Mouse (Mus musculus) ovary, adult 10 weeks (tissue): ENCODE data around the gene Bcan. TPM values are rescaled to one million over a fixed set of nuclear protein-coding genes. Genes with fewer than 3 reads are reported as not detected.

Source experiments
- polyA plus RNA-seq: library from polyadenylated mRNA; stranded (reverse); fragments of 350-450 nt; fragmentation: Illumina TruSeq; extraction: RNeasy Lipid Tissue Mini Kit (QIAGEN cat#74804); gene quantifications from one replicate; pipeline ENCODE4 v1.2.3, GENCODE M21; 2014

The Bcan gene
- polyA plus RNA-seq, result 0.74 TPM

DNA sequence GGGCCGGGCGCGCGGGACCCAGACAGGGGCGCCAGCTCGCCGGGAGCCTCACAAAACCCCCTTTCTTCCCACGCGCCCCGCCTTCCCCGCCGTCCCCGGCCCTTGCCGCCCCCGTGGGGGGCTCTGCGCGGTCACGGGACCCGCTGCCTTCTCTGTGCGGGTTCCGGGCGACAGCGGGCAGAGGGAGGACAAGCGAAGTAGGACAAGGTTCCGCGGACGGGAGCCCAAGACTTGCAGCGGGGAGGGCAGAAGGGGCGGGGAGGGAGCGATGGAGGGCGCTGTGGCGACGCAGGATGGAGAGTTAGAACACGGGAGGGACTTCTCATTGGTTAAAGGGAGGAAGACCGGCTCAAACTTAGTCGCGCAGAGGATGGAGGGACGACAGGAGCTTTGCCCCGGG, at the start of gene Bcan:
Bcan (minus strand) TSS at position 50 of the 400 bp plus-strand sequence.

DNA sequence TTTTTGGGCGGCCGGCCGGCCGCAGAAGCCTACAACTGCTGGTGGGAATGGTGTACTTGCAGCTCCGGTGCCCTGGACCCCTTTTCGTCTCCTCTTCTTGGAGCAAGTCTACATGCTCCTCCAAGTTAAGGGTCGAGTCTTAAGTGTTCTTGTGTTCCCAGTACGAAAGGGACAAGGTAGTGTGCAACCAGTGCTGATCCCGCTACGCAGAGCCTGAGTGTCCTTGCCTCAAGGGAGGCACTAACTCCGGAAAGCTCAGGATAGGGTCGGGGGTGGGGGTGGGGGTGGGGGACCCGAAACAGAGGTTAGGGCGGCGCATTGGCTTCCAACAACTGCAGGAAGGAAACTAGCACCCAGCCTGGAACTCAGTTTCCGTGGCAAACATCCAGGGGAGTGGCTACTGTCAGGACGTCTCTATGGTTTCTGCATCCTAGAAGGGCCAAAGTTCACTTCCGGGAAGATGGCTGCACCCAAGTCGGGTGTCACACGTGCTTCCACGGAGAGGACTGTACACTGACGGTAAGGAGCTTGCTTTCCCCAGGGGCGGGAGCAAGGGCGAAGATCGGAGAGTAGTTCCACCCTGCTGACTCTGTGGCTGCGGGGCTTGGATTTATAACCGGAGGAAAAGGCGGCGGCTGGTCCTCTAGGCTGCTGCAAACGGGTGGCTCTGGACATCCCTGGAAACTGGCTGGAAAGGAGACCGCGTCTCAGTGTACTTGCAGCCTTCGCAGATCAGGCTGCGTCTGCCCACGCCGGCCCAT, 42.8 kb upstream of the Bcan start, which contains the start of gene Gpatch4:
Gpatch4 (plus strand) TSS at position 448 of the 761 bp plus-strand sequence.

DNA sequence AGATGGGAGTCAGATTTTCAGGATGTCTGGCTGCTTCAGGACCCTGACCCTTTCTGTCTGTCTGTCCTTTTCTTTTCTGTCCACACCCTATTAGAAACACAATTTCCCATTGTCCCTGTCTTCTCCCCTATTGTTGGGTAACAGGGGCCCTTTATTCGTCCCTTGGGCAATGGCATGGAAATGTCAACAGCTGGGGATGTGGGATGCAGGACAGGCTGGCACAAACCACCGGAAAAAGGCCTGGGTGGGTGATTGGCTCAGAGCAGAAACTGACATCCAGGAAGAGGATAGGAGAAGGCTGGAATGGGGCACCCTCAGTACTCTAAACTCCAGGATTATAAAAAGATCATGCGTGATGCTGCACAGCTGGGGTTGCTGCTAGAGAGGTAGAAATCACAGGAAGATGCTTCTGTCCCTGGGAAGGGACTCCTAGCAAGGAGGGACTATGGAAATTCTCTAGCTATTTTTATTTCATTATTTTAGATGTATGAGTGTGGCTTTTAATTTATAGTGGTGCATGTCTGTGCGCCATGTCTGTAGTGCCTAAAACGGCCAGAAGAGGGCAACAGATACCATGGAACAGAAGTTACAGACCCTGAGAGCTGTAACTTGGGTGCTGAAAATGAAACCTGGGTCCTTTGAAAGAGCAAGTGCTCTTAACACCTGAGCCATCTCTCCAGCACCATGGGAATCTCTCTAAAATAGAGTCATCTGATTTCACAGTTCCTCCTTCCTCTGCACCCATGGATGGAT, 27.6 kb upstream of the Bcan start, which contains the start of gene Hapln2:
Hapln2 (minus strand) TSS at position 150 of the 753 bp plus-strand sequence.

DNA sequence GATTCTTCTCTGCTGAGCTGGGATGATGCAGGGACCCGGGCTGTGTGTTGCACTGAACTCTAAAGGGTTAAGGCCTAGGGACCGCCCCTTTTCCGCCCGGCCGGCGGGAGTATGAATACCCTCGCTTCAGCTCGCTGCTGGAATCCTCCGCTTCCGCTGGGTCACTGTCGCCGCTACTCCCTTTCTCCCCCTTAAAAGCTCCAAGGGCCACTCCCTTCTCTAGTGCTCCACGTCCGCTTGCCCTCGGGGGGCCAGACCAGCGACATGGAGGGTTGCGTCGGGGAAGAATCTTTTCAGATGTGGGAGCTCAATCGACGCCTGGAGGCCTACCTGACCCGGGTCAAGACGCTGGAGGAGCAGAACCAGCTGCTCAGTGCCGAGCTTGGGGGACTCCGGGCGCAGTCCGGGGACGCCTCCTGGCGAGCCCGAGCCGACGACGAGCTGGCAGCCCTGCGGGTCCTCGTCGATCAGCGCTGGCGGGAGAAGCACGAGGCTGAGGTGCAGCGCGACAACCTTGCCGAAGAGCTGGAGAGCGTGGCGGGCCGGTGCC, 29.0 kb downstream of the Bcan start, which contains the start of gene Nes:
Nes (plus strand) TSS at position 140 of the 550 bp plus-strand sequence.

DNA sequence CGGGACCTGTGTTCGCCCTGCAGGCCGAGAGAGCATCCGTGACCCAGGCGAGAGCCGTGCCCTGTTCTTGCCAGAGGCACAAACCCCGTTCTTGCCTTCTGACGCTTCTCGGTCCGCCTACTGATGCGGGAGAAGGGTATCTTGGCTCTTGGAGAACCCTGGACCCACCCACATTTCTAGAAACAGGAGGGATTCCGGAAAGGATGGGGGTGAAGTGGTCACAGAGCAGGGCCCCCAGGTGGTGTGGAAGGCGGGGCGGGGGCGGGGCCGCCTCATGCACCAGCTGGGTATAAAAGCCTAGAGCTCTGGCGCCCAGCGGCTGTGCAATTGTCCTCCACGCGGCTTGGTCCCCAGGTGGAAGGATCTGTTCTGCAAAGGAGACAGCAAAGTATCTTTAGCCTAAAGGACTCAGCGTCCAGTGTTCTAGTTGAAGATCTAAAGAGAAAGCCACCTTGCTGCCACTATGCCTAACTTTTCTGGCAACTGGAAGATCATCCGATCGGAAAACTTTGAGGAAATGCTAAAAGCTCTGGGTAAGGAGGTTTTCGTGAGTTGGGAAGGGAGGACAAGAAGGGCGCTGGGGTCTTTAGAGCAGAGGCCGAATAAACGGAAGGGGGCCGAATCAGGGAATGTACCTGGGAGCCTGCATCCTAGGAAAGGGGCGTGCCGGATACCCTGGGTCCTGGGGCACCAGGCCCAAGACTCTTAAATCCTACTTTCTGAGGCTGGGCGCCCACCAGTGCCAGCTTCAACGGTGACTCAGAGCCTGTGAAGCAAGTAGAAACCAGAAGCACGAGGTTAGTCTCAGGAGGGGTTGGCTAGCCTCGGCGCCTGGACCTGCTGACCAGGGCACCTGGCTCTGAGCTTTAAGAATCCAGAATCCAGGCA, 51.4 kb downstream of the Bcan start, which contains the start of gene Crabp2:
Crabp2 (plus strand) TSS at position 289 of the 888 bp plus-strand sequence.

Other genes with a start within 250 kb of the Bcan start
- gene Ntrk1, start 205.1 kb downstream of the Bcan start, polyA plus RNA-seq, result not detected
- not detected for gene Insrr, start 203.3 kb downstream of the Bcan start, polyA plus RNA-seq
- gene Pear1, start 175.9 kb downstream of the Bcan start, polyA plus RNA-seq, result 1.1 TPM
- gene Sh2d2a, start 153.5 kb downstream of the Bcan start, polyA plus RNA-seq, result 0.14 TPM
- gene Prcc, start 114.6 kb downstream of the Bcan start, polyA plus RNA-seq, result 3.7 TPM
- gene Hdgf, start 93.9 kb downstream of the Bcan start, polyA plus RNA-seq, result 146 TPM
- 52.2 TPM for gene Mrpl24, start 80.7 kb downstream of the Bcan start, polyA plus RNA-seq
- gene Isg20l2, start 69.9 kb downstream of the Bcan start, polyA plus RNA-seq, result 42.8 TPM
- gene Rrnad1, start 69.5 kb downstream of the Bcan start, polyA plus RNA-seq, result 5.2 TPM
- gene Crabp2, start 51.6 kb downstream of the Bcan start, polyA plus RNA-seq, result 20.6 TPM
- gene Nes, start 29.2 kb downstream of the Bcan start, polyA plus RNA-seq, result 8.0 TPM
- gene Hapln2, start 27.4 kb upstream of the Bcan start, polyA plus RNA-seq, result not detected
- 8.7 TPM for gene Gpatch4, start 42.9 kb upstream of the Bcan start, polyA plus RNA-seq
- gene Naxe, start 58.3 kb upstream of the Bcan start, polyA plus RNA-seq, result 23.3 TPM
- gene Ttc24, start 78.1 kb upstream of the Bcan start, polyA plus RNA-seq, result not detected
- gene Iqgap3, start 81.7 kb upstream of the Bcan start, polyA plus RNA-seq, result 0.88 TPM
- gene Mef2d, start 142.1 kb upstream of the Bcan start, polyA plus RNA-seq, result 12.0 TPM